Mouse (Mus musculus): ENCODE measurements around the gene Chmp2a. TPM values are rescaled to one million over a fixed set of nuclear protein-coding genes. Genes with fewer than 3 reads are reported as not detected.

Gene Chmp2a
- total RNA-seq (2023) = 143 and 163 TPM in 2 replicates

GRCm38 (mm10) chr7:13034148-13034977, at the start of gene Chmp2a:
Gene Chmp2a, minus strand, starts transcription at chr7:13034807.

GRCm38 (mm10) chr7:13054287-13055010, 19.8 kb upstream of the Chmp2a start, which contains the start of gene Mzf1:
Gene Mzf1, minus strand, starts transcription at chr7:13054764.

GRCm38 (mm10) chr7:13037901-13038555, 3.4 kb upstream of the Chmp2a start, which contains the start of gene Ube2m:
Gene Ube2m, minus strand, starts transcription at chr7:13038275.

GRCm38 (mm10) chr7:13010005-13010908, 24.4 kb downstream of the Chmp2a start, which contains the start of gene Zbtb45:
Gene Zbtb45, minus strand, starts transcription at chr7:13010034.

GRCm38 (mm10) chr7:12998851-12999250, 35.8 kb downstream of the Chmp2a start, which contains the start of gene Trim28:
Gene Trim28, plus strand, starts transcription at chr7:12999114.

GRCm38 (mm10) chr7:12998053-12998452, 36.6 kb downstream of the Chmp2a start, which contains the start of gene Slc27a5:
Gene Slc27a5, minus strand, starts transcription at chr7:12998192.

Other genes starting within 250 kb of the Chmp2a start
- 3.3 and 4.4 TPM in 2 replicates for gene Zscan18, start 231.2 kb downstream of the Chmp2a start, total RNA-seq (2023)
- gene Zfp329, start 215.9 kb downstream of the Chmp2a start, total RNA-seq (2023) = 1.8 and 2.1 TPM in 2 replicates
- gene Zfp110, start 200.0 kb downstream of the Chmp2a start, total RNA-seq (2023) = 32.5 and 41.6 TPM in 2 replicates
- gene Zfp128, start 153.6 kb downstream of the Chmp2a start, total RNA-seq (2023) = 0.45 and 1.1 TPM in 2 replicates
- gene Zscan22, start 137.0 kb downstream of the Chmp2a start, total RNA-seq (2023) = 2.9 and 3.7 TPM in 2 replicates
- 543 and 561 TPM in 2 replicates for gene Rps5, start 112.5 kb downstream of the Chmp2a start, total RNA-seq (2023)
- 0.27 TPM in 1 of 2 replicates, not detected in the other for gene Rnf225, start 107.4 kb downstream of the Chmp2a start, total RNA-seq (2023)
- gene Zfp324, start 69.0 kb downstream of the Chmp2a start, total RNA-seq (2023) = 1.2 and 2.7 TPM in 2 replicates
- 0.88 and 1.3 TPM in 2 replicates for gene Zfp446, start 57.0 kb downstream of the Chmp2a start, total RNA-seq (2023)
- not detected in 2 replicates for gene Slc27a5, start 36.6 kb downstream of the Chmp2a start, total RNA-seq (2023)
- 109 and 164 TPM in 2 replicates for gene Trim28, start 35.7 kb downstream of the Chmp2a start, total RNA-seq (2023)
- 8.1 and 11.8 TPM in 2 replicates for gene Zbtb45, start 24.8 kb downstream of the Chmp2a start, total RNA-seq (2023)
- gene Ube2m, start 3.5 kb upstream of the Chmp2a start, total RNA-seq (2023) = 67.7 and 84.0 TPM in 2 replicates
- 1.1 and 1.4 TPM in 2 replicates for gene Mzf1, start 20.0 kb upstream of the Chmp2a start, total RNA-seq (2023)
- gene Vmn1r85, start 60.4 kb upstream of the Chmp2a start, total RNA-seq (2023) = not detected in 2 replicates
- gene Vmn1r86, start 85.1 kb upstream of the Chmp2a start, total RNA-seq (2023) = not detected in 2 replicates
- gene Vmn1r87, start 105.3 kb upstream of the Chmp2a start, total RNA-seq (2023) = not detected in 2 replicates
- gene Vmn1r88, start 124.8 kb upstream of the Chmp2a start, total RNA-seq (2023) = 0.09 TPM in 1 of 2 replicates, not detected in the other
- not detected in 2 replicates for gene Vmn1r89, start 178.2 kb upstream of the Chmp2a start, total RNA-seq (2023)
- 53.6 and 72.7 TPM in 2 replicates for gene Lig1, start 242.5 kb upstream of the Chmp2a start, total RNA-seq (2023)
- 1.7 and 2.2 TPM in 2 replicates for gene Zswim9, start 243.9 kb upstream of the Chmp2a start, total RNA-seq (2023)